Mouse (Mus musculus): ENCODE results near the gene Fam53b. TPM values are rescaled to one million over a fixed set of nuclear protein-coding genes. Genes with fewer than 3 reads are reported as not detected.

The Fam53b gene
- total RNA-seq, 1 experiment, result 8.6 TPM

- Histone ChIP-seq H3K9ac (ENCODE audit: insufficient read depth, low read depth, low read length, poor library complexity, severe bottlenecking) (no peak overlapping the region), H3K27ac (ENCODE audit: insufficient read depth, low read depth, low read length, poor library complexity, severe bottlenecking) (no peak overlapping the region), H3K4me1 (ENCODE audit: control insufficient read depth in 2 of 2, insufficient read depth in 2 of 2, low read length in 2 of 2, poor library complexity in 1 of 2) (peaks cover 8 to 19% of the 10 kb centered on the region in 2 experiments; a peak in 3 of 4 replicates), H3K4me3 (ENCODE audit: insufficient read depth in 1 of 2, low read depth in 1 of 2, low read length in 2 of 2, poor library complexity in 1 of 2, severe bottlenecking in 1 of 2) (no peak overlapping the region), H3K9me3 (ENCODE audit: control insufficient read depth, insufficient read depth, low read depth, low read length) (no peaks in the 10 kb centered on the region), H3K36me3 (ENCODE audit: control insufficient read depth, insufficient read depth, low read length, poor library complexity, severe bottlenecking) (no peaks in the 10 kb centered on the region)
- TF ChIP-seq CHD2 (IDR thresholded peaks at IDR 0.05; ENCODE audit: low read depth, low read length) (no peak), MAFK (IDR thresholded peaks at IDR 0.05; ENCODE audit: insufficient read depth, low read depth, low read length) (no peak), ZNF384 (IDR thresholded peaks at IDR 0.05; ENCODE audit: low read depth, low read length) (no peak), ZC3H11A (IDR thresholded peaks at IDR 0.05; ENCODE audit: borderline replicate concordance, low read depth, low read length) (no peak), HCFC1 (IDR thresholded peaks at IDR 0.05; ENCODE audit: borderline replicate concordance, insufficient read depth, low read length) (no peak)
- DNase-seq (ENCODE audit: low read depth, low spot score), result no peak
- in situ Hi-C loops (cut with MboI; ENCODE audit: low sequenced_read_pairs in 2 of 2, unreplicated experiment in 2 of 2), result no loop called here
Observed at GRCm38 (mm10) chr7:132730510-132730909, 83.2 kb downstream of the Fam53b start.

GRCm38 (mm10) chr7:132729093-132729831 lies 84.4 kb downstream of the Fam53b start:
- H3K4me3 ChIP-seq (ENCODE audit: insufficient read depth in 1 of 2, low read depth in 1 of 2, low read length in 2 of 2, poor library complexity in 1 of 2, severe bottlenecking in 1 of 2), result no peak overlapping the region
- in situ Hi-C loops (cut with MboI; ENCODE audit: low sequenced_read_pairs in 2 of 2, unreplicated experiment in 2 of 2), result no loop called here
- no peaks in the 10 kb centered on the region for H3K9me3 ChIP-seq (ENCODE audit: control insufficient read depth, insufficient read depth, low read depth, low read length)
- H3K27ac ChIP-seq (ENCODE audit: insufficient read depth, low read depth, low read length, poor library complexity, severe bottlenecking), result peak overlapping the region; percentile 60
- no peaks in the 10 kb centered on the region for H3K36me3 ChIP-seq (ENCODE audit: control insufficient read depth, insufficient read depth, low read length, poor library complexity, severe bottlenecking)
- TF ChIP-seq ZNF384 (IDR thresholded peaks at IDR 0.05; ENCODE audit: low read depth, low read length), result no peak
- no peak for TF ChIP-seq HCFC1 (IDR thresholded peaks at IDR 0.05; ENCODE audit: borderline replicate concordance, insufficient read depth, low read length)
- no peak for TF ChIP-seq ZC3H11A (IDR thresholded peaks at IDR 0.05; ENCODE audit: borderline replicate concordance, low read depth, low read length)
- no peak for TF ChIP-seq MAFK (IDR thresholded peaks at IDR 0.05; ENCODE audit: insufficient read depth, low read depth, low read length)
- no peak for TF ChIP-seq CHD2 (IDR thresholded peaks at IDR 0.05; ENCODE audit: low read depth, low read length)
- no peak for DNase-seq (ENCODE audit: low read depth, low spot score)
- no peak overlapping the region for H3K9ac ChIP-seq (ENCODE audit: insufficient read depth, low read depth, low read length, poor library complexity, severe bottlenecking)
- H3K4me1 ChIP-seq (ENCODE audit: control insufficient read depth in 2 of 2, insufficient read depth in 2 of 2, low read length in 2 of 2, poor library complexity in 1 of 2), result peaks cover 8 to 10% of the 10 kb centered on the region in 2 experiments; a peak in 2 of 4 replicates

DNA sequence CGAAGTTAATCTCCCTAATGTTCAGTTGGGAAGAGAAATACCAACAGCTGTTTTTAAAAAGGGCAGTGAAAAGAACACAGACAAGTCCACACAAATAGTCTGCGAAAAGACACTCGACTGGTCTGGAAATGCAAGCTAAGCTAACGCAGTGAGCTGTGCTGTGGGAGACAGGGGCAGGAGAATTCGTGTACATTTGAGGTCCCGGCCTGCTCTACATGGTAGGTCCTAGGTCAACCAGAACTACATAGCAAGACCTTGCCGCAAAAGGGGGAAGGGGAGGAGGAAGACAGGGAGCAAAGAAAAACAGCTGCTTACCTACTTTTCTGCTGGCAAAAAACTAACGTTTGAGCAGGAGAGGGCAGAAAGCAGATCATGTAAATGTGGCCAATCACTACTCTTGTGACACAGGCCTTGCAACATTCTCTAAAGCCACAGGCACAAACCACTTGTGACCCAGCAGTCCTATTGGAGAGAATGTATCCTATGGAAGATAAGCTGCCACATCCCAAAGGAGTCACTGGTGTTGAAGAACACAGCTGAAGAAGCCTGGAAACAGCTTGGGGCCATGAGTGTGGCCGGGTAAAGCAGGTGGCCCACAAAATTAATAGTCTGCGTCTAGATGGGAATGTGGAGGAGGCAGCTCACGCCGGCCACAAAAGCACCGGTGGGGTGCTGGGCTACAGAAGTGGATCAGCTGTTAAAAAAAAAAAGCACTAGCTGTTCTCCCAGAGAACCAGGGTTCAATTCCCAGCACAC lies 87.4 kb downstream of the Fam53b start:
- TF ChIP-seq ZNF384 (IDR thresholded peaks at IDR 0.05; ENCODE audit: low read depth, low read length) (no peak), CHD2 (IDR thresholded peaks at IDR 0.05; ENCODE audit: low read depth, low read length) (no peak), HCFC1 (IDR thresholded peaks at IDR 0.05; ENCODE audit: borderline replicate concordance, insufficient read depth, low read length) (no peak), MAFK (IDR thresholded peaks at IDR 0.05; ENCODE audit: insufficient read depth, low read depth, low read length) (no peak), ZC3H11A (IDR thresholded peaks at IDR 0.05; ENCODE audit: borderline replicate concordance, low read depth, low read length) (no peak)
- Histone ChIP-seq H3K36me3 (ENCODE audit: control insufficient read depth, insufficient read depth, low read length, poor library complexity, severe bottlenecking) (no peaks in the 10 kb centered on the region), H3K27ac (ENCODE audit: insufficient read depth, low read depth, low read length, poor library complexity, severe bottlenecking) (no peak overlapping the region), H3K4me3 (ENCODE audit: insufficient read depth in 1 of 2, low read depth in 1 of 2, low read length in 2 of 2, poor library complexity in 1 of 2, severe bottlenecking in 1 of 2) (no peak overlapping the region), H3K9me3 (ENCODE audit: control insufficient read depth, insufficient read depth, low read depth, low read length) (no peaks in the 10 kb centered on the region), H3K4me1 (ENCODE audit: control insufficient read depth in 2 of 2, insufficient read depth in 2 of 2, low read length in 2 of 2, poor library complexity in 1 of 2) (peaks cover 9 to 15% of the 10 kb centered on the region in 2 experiments), H3K9ac (ENCODE audit: insufficient read depth, low read depth, low read length, poor library complexity, severe bottlenecking) (no peak overlapping the region)
- in situ Hi-C loops (cut with MboI; ENCODE audit: low sequenced_read_pairs in 2 of 2, unreplicated experiment in 2 of 2), result no loop called here
- DNase-seq (ENCODE audit: low read depth, low spot score), result no peak

DNA sequence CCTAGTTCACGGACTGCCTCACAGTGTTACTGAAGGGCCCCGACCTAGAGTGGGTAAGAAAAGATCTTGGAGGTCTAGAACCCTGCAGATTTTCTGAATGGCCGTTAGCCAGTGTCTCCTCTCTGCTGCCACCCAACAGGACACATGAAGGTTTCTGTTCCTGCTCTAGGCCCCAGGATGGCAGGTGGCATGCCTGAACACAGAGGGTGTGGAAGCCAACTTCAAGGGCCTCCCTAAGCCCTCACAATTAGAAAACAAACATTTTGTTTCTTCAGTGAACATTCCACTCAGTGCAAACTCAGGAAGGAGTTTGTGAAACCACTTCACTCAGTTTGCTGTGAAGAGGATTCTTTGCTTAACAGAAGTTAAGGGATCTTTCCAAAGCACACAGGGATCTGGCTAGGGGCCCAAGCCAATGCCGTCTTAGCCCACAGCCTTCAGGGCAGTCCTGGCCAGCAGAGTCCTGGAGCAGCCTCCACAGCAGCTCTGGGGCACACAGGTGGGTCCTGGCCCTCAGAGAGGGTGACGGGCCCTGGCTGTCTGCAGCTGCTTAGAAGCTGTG lies 89.1 kb downstream of the Fam53b start:
- Histone ChIP-seq H3K4me3 (ENCODE audit: insufficient read depth in 1 of 2, low read depth in 1 of 2, low read length in 2 of 2, poor library complexity in 1 of 2, severe bottlenecking in 1 of 2) (no peak overlapping the region), H3K9ac (ENCODE audit: insufficient read depth, low read depth, low read length, poor library complexity, severe bottlenecking) (no peak overlapping the region), H3K9me3 (ENCODE audit: control insufficient read depth, insufficient read depth, low read depth, low read length) (no peaks in the 10 kb centered on the region), H3K36me3 (ENCODE audit: control insufficient read depth, insufficient read depth, low read length, poor library complexity, severe bottlenecking) (no peaks in the 10 kb centered on the region), H3K27ac (ENCODE audit: insufficient read depth, low read depth, low read length, poor library complexity, severe bottlenecking) (no peak overlapping the region), H3K4me1 (ENCODE audit: control insufficient read depth in 2 of 2, insufficient read depth in 2 of 2, low read length in 2 of 2, poor library complexity in 1 of 2) (peaks cover 6 to 15% of the 10 kb centered on the region in 2 experiments)
- no peak for DNase-seq (ENCODE audit: low read depth, low spot score)
- no peak for TF ChIP-seq HCFC1 (IDR thresholded peaks at IDR 0.05; ENCODE audit: borderline replicate concordance, insufficient read depth, low read length)
- no peak for TF ChIP-seq MAFK (IDR thresholded peaks at IDR 0.05; ENCODE audit: insufficient read depth, low read depth, low read length)
- TF ChIP-seq ZC3H11A (IDR thresholded peaks at IDR 0.05; ENCODE audit: borderline replicate concordance, low read depth, low read length), result no peak
- no peak for TF ChIP-seq CHD2 (IDR thresholded peaks at IDR 0.05; ENCODE audit: low read depth, low read length)
- no peak for TF ChIP-seq ZNF384 (IDR thresholded peaks at IDR 0.05; ENCODE audit: low read depth, low read length)
- in situ Hi-C loops (cut with MboI; ENCODE audit: low sequenced_read_pairs in 2 of 2, unreplicated experiment in 2 of 2), result no loop called here
